18 mouse cellular contexts compared by ENCODE assay signal in the genomic region with DNA sequence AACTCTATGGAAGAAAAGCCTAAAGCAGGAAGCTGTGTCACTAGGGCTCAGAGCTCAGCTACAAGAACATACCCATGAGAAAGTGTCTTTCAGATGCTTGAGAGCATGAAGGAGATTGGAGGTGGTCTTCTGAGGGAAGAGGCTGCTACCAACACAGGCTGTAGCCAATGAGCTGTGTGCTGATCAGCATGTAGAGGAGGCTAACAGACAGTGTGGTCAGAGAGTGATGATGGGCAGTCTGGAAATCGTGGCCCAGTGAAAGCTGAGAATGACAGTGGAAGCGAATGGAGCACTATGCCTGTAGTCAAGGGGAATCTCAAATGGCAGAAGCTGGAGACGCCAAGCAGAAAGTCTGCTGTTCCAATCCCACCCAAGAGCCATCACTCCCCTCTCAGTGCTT.
"Had no signal": no experiment of that assay in that cellular context is flagged by ENCODE, and none has a peak within 500 bp of the region (broad histone marks: within the 10 kb centered on the region; RNA-seq: fewer than 3 reads in every experiment).

No protein-coding gene starts in this region.

- H3K4me2 ChIP-seq: lung, embryonic 14.5 days; midbrain, embryonic 11.5 days; neural tube, embryonic 13.5 days; neural tube, embryonic 15.5 days had no signal

- DNase-seq: lung, adult 18-20 months; lung, embryonic 14.5 days; lung, postnatal 10 days; lung, postnatal 4 days; midbrain, embryonic 14.5 days; retina, postnatal 1 day; right cerebral cortex, adult 18-20 months; right cerebral cortex, postnatal 25 days; right cerebral cortex, postnatal 4 days; spleen, adult 18-20 months; thymus, adult 18-20 months; thymus, postnatal 14 days; thymus, postnatal 36 days had no signal

- H3K27ac ChIP-seq: neural tube, embryonic 13.5 days; neural tube, embryonic 15.5 days had no signal

- H3K27me3 ChIP-seq: neural tube, embryonic 13.5 days; neural tube, embryonic 15.5 days had no signal

- H3K9me3 ChIP-seq: neural tube, embryonic 13.5 days; neural tube, embryonic 15.5 days had no signal

- H3K4me1 ChIP-seq: neural tube, embryonic 15.5 days had no signal

- H3K36me3 ChIP-seq: neural tube, embryonic 13.5 days; neural tube, embryonic 15.5 days had no signal

- H3K9ac ChIP-seq: lung, embryonic 14.5 days; neural tube, embryonic 13.5 days; neural tube, embryonic 15.5 days had no signal

- H3K4me3 ChIP-seq: myocyte; neural tube, embryonic 13.5 days; neural tube, embryonic 15.5 days had no signal

- ATAC-seq: midbrain, embryonic 16.5 days had no signal
